Mouse (Mus musculus) kidney, adult 8-10 months (tissue): ENCODE results near the gene Sppl2b.
A peak's percentile ranks its signal among the peaks of the same experiment; 100 is the strongest.
"Not testable (repeated sequence)": the region's sequence is repeated elsewhere in the genome, so short reads cannot be mapped to it uniquely, and the experiment has no call there.

Experiments
- DNase-seq, 2 experiments: peaks; one replicate each; pipeline ENCODE4 v3.0.0; 2022

Gene Sppl2b

GRCm38 (mm10) chr10:80854913-80855748 is at the start of gene Sppl2b, which contains the start of gene Lsm7:
Gene Sppl2b (plus strand): TSS chr10:80855275.
Gene Lsm7 (minus strand): TSS chr10:80855209.
- peak; percentile 94 to 96 for DNase-seq

GRCm38 (mm10) chr10:80805322-80805721 is 49.8 kb upstream of the Sppl2b start:
- DNase-seq: no peak

GRCm38 (mm10) chr10:80805925-80806324 is 49.1 kb upstream of the Sppl2b start:
- peak in 1 of 2 experiments; percentile 79 for DNase-seq

- no peak for DNase-seq
Measured at GRCm38 (mm10) chr10:80806341-80807056, 48.6 kb upstream of the Sppl2b start.

- DNase-seq: peak; percentile 52 to 56
Measured at GRCm38 (mm10) chr10:80807057-80807627, 47.9 kb upstream of the Sppl2b start.

- no peak for DNase-seq
Measured at GRCm38 (mm10) chr10:80808099-80808984, 46.7 kb upstream of the Sppl2b start.

- no peak for DNase-seq
Measured at GRCm38 (mm10) chr10:80808985-80809632, 46.0 kb upstream of the Sppl2b start.

- DNase-seq: no peak
Measured at GRCm38 (mm10) chr10:80810084-80810483, 45.0 kb upstream of the Sppl2b start.

GRCm38 (mm10) chr10:80812391-80813041 is 42.6 kb upstream of the Sppl2b start:
- DNase-seq: no peak

- DNase-seq: no peak
Measured at GRCm38 (mm10) chr10:80813366-80813765, 41.7 kb upstream of the Sppl2b start, which contains the start of gene Jsrp1. Gene Jsrp1 (minus strand): TSS chr10:80813498.

GRCm38 (mm10) chr10:80814800-80815199 is 40.3 kb upstream of the Sppl2b start:
- no peak for DNase-seq

- DNase-seq: not testable (repeated sequence)
Measured at GRCm38 (mm10) chr10:80816303-80816702, 38.8 kb upstream of the Sppl2b start.

GRCm38 (mm10) chr10:80817164-80817563 is 37.9 kb upstream of the Sppl2b start:
- DNase-seq: no peak

GRCm38 (mm10) chr10:80817955-80818354 is 37.1 kb upstream of the Sppl2b start:
- not testable (repeated sequence) for DNase-seq

GRCm38 (mm10) chr10:80818599-80819281 is 36.3 kb upstream of the Sppl2b start:
- no peak for DNase-seq

GRCm38 (mm10) chr10:80819406-80819805 is 35.7 kb upstream of the Sppl2b start:
- DNase-seq: peak; percentile 77 to 79

GRCm38 (mm10) chr10:80821991-80822390 is 33.1 kb upstream of the Sppl2b start:
- DNase-seq: no peak

- no peak for DNase-seq
Measured at GRCm38 (mm10) chr10:80822528-80822927, 32.5 kb upstream of the Sppl2b start.

GRCm38 (mm10) chr10:80823316-80823715 is 31.8 kb upstream of the Sppl2b start:
- no peak for DNase-seq

- DNase-seq: no peak
Measured at GRCm38 (mm10) chr10:80823847-80824643, 31.0 kb upstream of the Sppl2b start.
